Mouse (Mus musculus) liver, postnatal 0 days (tissue): ENCODE data around the gene Taf10.

Experiments used
- CTCF ChIP-seq: sonication (generic); IDR thresholded peaks from 2 replicates; pipeline ENCODE4 v1.5.1; 2016; ENCODE audit warnings: antibody characterized with exemption, low read depth
- EP300 ChIP-seq: IDR thresholded peaks from 2 replicates; pipeline ENCODE4 v1.6.1; 2016; ENCODE audit warnings: antibody characterized with exemption, low read depth, mild to moderate bottlenecking

- no peak for TF ChIP-seq CTCF
- TF ChIP-seq EP300 = no peak
These were observed 49.5 kb upstream of the Taf10 start for GRCm38 (mm10) chr7:105793701-105794100.
